Mouse (Mus musculus) cortical plate, adult 2 months (tissue): ENCODE measurements around the gene Clec4e.

Source experiments
- CTCF ChIP-seq: fragments of 200-500 bp; IDR thresholded peaks from 2 replicates; pipeline ENCODE4 v1.5.1; 2011; ENCODE audit warnings: mild to moderate bottlenecking, control low read depth, low read length; ENCODE audit not compliant: insufficient read depth; ENCODE audit errors: extremely low read depth
- POLR2A ChIP-seq: fragments of 200-500 bp; IDR thresholded peaks from 2 replicates; pipeline ENCODE4 v1.6.1; 2011; ENCODE audit warnings: mild to moderate bottlenecking, low read length, control low read depth; ENCODE audit not compliant: insufficient read depth; ENCODE audit errors: extremely low read depth

- TF ChIP-seq CTCF (no peak), POLR2A (no peak)
Measured at GRCm38 (mm10) chr6:123288931-123289330, 739 bp downstream of the Clec4e start.
